8 mouse cellular contexts compared by ENCODE assay signal in genomic region chr1:131528081-131528507, GRCm38 (mm10). TPM values are rescaled to one million over a fixed set of nuclear protein-coding genes. Genes with fewer than 3 reads are reported as not detected.
A peak's percentile ranks its signal among the peaks of the same experiment; 100 is the strongest.
DNase-seq lines count a peak whose midpoint lies in the region; ATAC-seq and TF ChIP-seq lines count a peak whose summit lies in the region.

No protein-coding gene starts in this region.

- H3K36me3 ChIP-seq in ES-Bruce4 (ENCODE audit: control insufficient read depth, insufficient read depth, low read length, poor library complexity, severe bottlenecking) = no peaks in the 10 kb centered on the region; the same call in none of the 2 replicates
- H3K36me3 ChIP-seq in embryonic facial prominence, embryonic 15.5 days = no peaks in the 10 kb centered on the region
- H3K36me3 ChIP-seq in heart, embryonic 11.5 days (ENCODE audit: control insufficient read depth, insufficient read depth, low read length) = no peaks in the 10 kb centered on the region
- H3K36me3 ChIP-seq in kidney, embryonic 15.5 days = no peaks in the 10 kb centered on the region
- no peaks in the 10 kb centered on the region for H3K36me3 ChIP-seq in neural tube, embryonic 14.5 days (ENCODE audit: control insufficient read depth, insufficient read depth, low read length)

- no peaks in the 10 kb centered on the region for H3K27me3 ChIP-seq in ES-Bruce4 (ENCODE audit: control insufficient read depth, insufficient read depth, low read length, poor library complexity, severe bottlenecking)
- no peaks in the 10 kb centered on the region for H3K27me3 ChIP-seq in embryonic facial prominence, embryonic 15.5 days
- no peaks in the 10 kb centered on the region for H3K27me3 ChIP-seq in heart, embryonic 11.5 days (ENCODE audit: control insufficient read depth, insufficient read depth, low read length)
- H3K27me3 ChIP-seq in kidney, embryonic 15.5 days = no peaks in the 10 kb centered on the region
- no peaks in the 10 kb centered on the region for H3K27me3 ChIP-seq in neural tube, embryonic 14.5 days (ENCODE audit: control insufficient read depth, insufficient read depth, low read length)

- no peak for TF ChIP-seq CTCF in ES-Bruce4 (IDR thresholded peaks at IDR 0.05; ENCODE audit: low read depth, low read length)

- TF ChIP-seq EP300 in ES-Bruce4 (IDR thresholded peaks at IDR 0.05; ENCODE audit: insufficient read depth, low read depth, low read length) = no peak

- peak overlapping the region; percentile 75 for H3K27ac ChIP-seq in ES-Bruce4 (ENCODE audit: insufficient read depth, low read length)
- H3K27ac ChIP-seq in embryonic facial prominence, embryonic 15.5 days (replicated peaks) = peak overlapping the region; percentile 88
- H3K27ac ChIP-seq in heart, embryonic 11.5 days (ENCODE audit: low read depth, low read length) = peak overlapping the region; percentile 95
- H3K27ac ChIP-seq in kidney, embryonic 15.5 days = peak overlapping the region; percentile 91
- no peak overlapping the region; the same call in 1 of the 2 replicates for H3K27ac ChIP-seq in neural tube, embryonic 14.5 days (ENCODE audit: low read depth, low read length)

- DNase-seq in adrenal gland, postnatal 4 days (ENCODE audit: low spot score in 2 of 2) = peak; percentile 35 to 46
- DNase-seq in lung, adult 18-20 months = peak; percentile 79 to 80
- no peak for DNase-seq in thymus, postnatal 25 days

- H3K9ac ChIP-seq in ES-Bruce4 (ENCODE audit: low read depth, poor library complexity, severe bottlenecking) = peak overlapping the region; percentile 73
- peak overlapping the region; percentile 31; the same call in 1 of the 2 replicates for H3K9ac ChIP-seq in embryonic facial prominence, embryonic 15.5 days
- H3K9ac ChIP-seq in heart, embryonic 11.5 days (ENCODE audit: low read depth, low read length) = peak overlapping the region; percentile 80
- H3K9ac ChIP-seq in kidney, embryonic 15.5 days = peak overlapping the region; percentile 65
- peak overlapping the region; percentile 51; the same call in 1 of the 2 replicates for H3K9ac ChIP-seq in neural tube, embryonic 14.5 days (replicated peaks; ENCODE audit: low read depth, low read length)

- no peak for ATAC-seq in embryonic facial prominence, embryonic 15.5 days (ENCODE audit: insufficient number of reproducible peaks, low FRiP score, low TSS enrichment, low read depth)
- ATAC-seq in heart, embryonic 11.5 days (replicated peaks; ENCODE audit: insufficient number of reproducible peaks, low FRiP score, low TSS enrichment) = no peak; the same call in 1 of the 2 replicates
- ATAC-seq in kidney, embryonic 15.5 days (replicated peaks; ENCODE audit: low FRiP score) = 0 out of 2 replicates have a peak, but pooled peaks have one; percentile 3
- ATAC-seq in neural tube, embryonic 14.5 days (ENCODE audit: low read depth) = no peak

- WGBS in embryonic facial prominence, embryonic 15.5 days = under 1% methylated on average over 34 of the region's 34 CpGs
- under 1% methylated on average over 34 of the region's 34 CpGs for WGBS in heart, embryonic 11.5 days (ENCODE audit: insufficient replicate concordance)
- WGBS in kidney, embryonic 15.5 days = under 1% methylated on average over 34 of the region's 34 CpGs
- 0% methylated on average over 34 of the region's 34 CpGs for WGBS in neural tube, embryonic 14.5 days

- peak overlapping the region; percentile 83 for H3K4me2 ChIP-seq in embryonic facial prominence, embryonic 15.5 days (replicated peaks)
- peak overlapping the region; percentile 92 for H3K4me2 ChIP-seq in heart, embryonic 11.5 days
- H3K4me2 ChIP-seq in kidney, embryonic 15.5 days = peak overlapping the region; percentile 94
- peak overlapping the region; percentile 91 for H3K4me2 ChIP-seq in neural tube, embryonic 14.5 days (ENCODE audit: low read depth, low read length)

- TF ChIP-seq POLR2A in ES-Bruce4 (IDR thresholded peaks at IDR 0.05; ENCODE audit: insufficient read depth, low read length) = no peak

- no peaks in the 10 kb centered on the region for H3K9me3 ChIP-seq in ES-Bruce4 (replicated peaks; ENCODE audit: control insufficient read depth, insufficient read depth, low read length, poor library complexity, severe bottlenecking)
- H3K9me3 ChIP-seq in embryonic facial prominence, embryonic 15.5 days (replicated peaks) = no peaks in the 10 kb centered on the region
- H3K9me3 ChIP-seq in heart, embryonic 11.5 days (replicated peaks; ENCODE audit: control insufficient read depth, low read length) = no peaks in the 10 kb centered on the region
- no peaks in the 10 kb centered on the region for H3K9me3 ChIP-seq in kidney, embryonic 15.5 days (replicated peaks)
- H3K9me3 ChIP-seq in neural tube, embryonic 14.5 days (ENCODE audit: control insufficient read depth, low read length) = no peaks in the 10 kb centered on the region

- H3K4me1 ChIP-seq in ES-Bruce4 (ENCODE audit: control insufficient read depth, insufficient read depth, low read length) = peaks cover 2% of the 10 kb centered on the region
- H3K4me1 ChIP-seq in embryonic facial prominence, embryonic 15.5 days = peaks cover 32% of the 10 kb centered on the region
- H3K4me1 ChIP-seq in heart, embryonic 11.5 days (ENCODE audit: control insufficient read depth, insufficient read depth, low read length) = peaks cover 29% of the 10 kb centered on the region
- H3K4me1 ChIP-seq in kidney, embryonic 15.5 days = peaks cover 42% of the 10 kb centered on the region
- peaks cover 19% of the 10 kb centered on the region for H3K4me1 ChIP-seq in neural tube, embryonic 14.5 days (ENCODE audit: control insufficient read depth, insufficient read depth, low read length)

- peak overlapping the region; percentile 93 for H3K4me3 ChIP-seq in ES-Bruce4 (ENCODE audit: low read depth, low read length)
- peak overlapping the region; percentile 78 for H3K4me3 ChIP-seq in embryonic facial prominence, embryonic 15.5 days (replicated peaks)
- H3K4me3 ChIP-seq in heart, embryonic 11.5 days (ENCODE audit: low read depth, low read length) = peak overlapping the region; percentile 84
- H3K4me3 ChIP-seq in kidney, embryonic 15.5 days (replicated peaks) = peak overlapping the region; percentile 78
- H3K4me3 ChIP-seq in neural tube, embryonic 14.5 days (ENCODE audit: low read depth, low read length) = peak overlapping the region; percentile 77

RNA-seq across cellular contexts. Expression of gene Fam72a, which starts 0.4 kb away (rescaled TPM):
- 6.4 and 6.6 TPM in 2 replicates for polyA plus RNA-seq in ES-Bruce4 (2011; ENCODE audit: insufficient read depth, insufficient read length, low read depth, missing spikeins)
- 1 to 10 TPM; 1.4 to 1.5 TPM for total RNA-seq in adrenal gland, postnatal 4 days (2021)
- polyA plus RNA-seq in embryonic facial prominence, embryonic 15.5 days (2015; fragmentation: Nextera tagmentation; extraction: Ambion mirVana) = 2.2 and 2.4 TPM in 2 replicates
- 3.2 and 3.4 TPM in 2 replicates for polyA plus RNA-seq in heart, embryonic 11.5 days (2014; fragmentation: Nextera tagmentation; extraction: Ambion mirVana)
- 2.7 and 3.1 TPM in 2 replicates for polyA plus RNA-seq in kidney, embryonic 15.5 days (2015; fragmentation: Nextera tagmentation; extraction: Ambion mirVana)
- 0.48 and 1.1 TPM in 2 replicates for polyA plus RNA-seq in neural tube, embryonic 14.5 days (2014; fragmentation: Nextera tagmentation; extraction: Ambion mirVana)

RNA-seq across cellular contexts. Expression of gene Srgap2, which starts 0.9 kb away (rescaled TPM):
- 78.9 and 83.8 TPM in 2 replicates for polyA plus RNA-seq in ES-Bruce4 (2011; ENCODE audit: insufficient read depth, insufficient read length, low read depth, missing spikeins)
- 10 to 100 TPM; 40.3 to 42.2 TPM for total RNA-seq in adrenal gland, postnatal 4 days (2021)
- 17.9 and 18.0 TPM in 2 replicates for polyA plus RNA-seq in embryonic facial prominence, embryonic 15.5 days (2015; fragmentation: Nextera tagmentation; extraction: Ambion mirVana)
- 19.4 and 23.3 TPM in 2 replicates for polyA plus RNA-seq in heart, embryonic 11.5 days (2014; fragmentation: Nextera tagmentation; extraction: Ambion mirVana)
- 13.5 and 14.4 TPM in 2 replicates for polyA plus RNA-seq in kidney, embryonic 15.5 days (2015; fragmentation: Nextera tagmentation; extraction: Ambion mirVana)
- 38.6 and 55.6 TPM in 2 replicates for polyA plus RNA-seq in neural tube, embryonic 14.5 days (2014; fragmentation: Nextera tagmentation; extraction: Ambion mirVana)
